Mouse (Mus musculus) MN1 (cell line): ENCODE measurements around the gene Tmem268.

Source experiments
- DNase-seq: peaks from one replicate; pipeline ENCODE4 v3.0.0-alpha.2; 2016; ENCODE audit warnings: low spot score

Tmem268 gene

DNA sequence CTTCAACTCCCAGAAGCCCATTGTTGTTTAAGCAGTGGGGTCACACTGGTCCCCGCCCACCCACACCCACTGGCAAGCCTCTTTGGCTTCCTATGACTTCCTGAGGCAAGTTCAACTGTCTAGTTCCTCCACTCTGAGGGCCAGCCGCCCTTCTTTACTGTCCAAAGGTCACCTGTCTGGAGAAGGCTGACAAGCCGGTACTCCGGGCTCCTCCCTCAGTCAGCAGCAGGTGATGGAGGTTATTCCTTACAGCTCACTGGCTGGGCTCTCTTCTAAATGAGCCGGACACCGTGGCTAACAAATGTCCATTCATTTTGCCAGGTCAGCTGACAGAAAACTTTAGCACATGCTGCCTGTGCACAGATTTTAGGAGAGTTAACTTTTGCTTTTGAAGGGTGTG is 42.2 kb downstream of the Tmem268 start:
- DNase-seq, result no peak

DNA sequence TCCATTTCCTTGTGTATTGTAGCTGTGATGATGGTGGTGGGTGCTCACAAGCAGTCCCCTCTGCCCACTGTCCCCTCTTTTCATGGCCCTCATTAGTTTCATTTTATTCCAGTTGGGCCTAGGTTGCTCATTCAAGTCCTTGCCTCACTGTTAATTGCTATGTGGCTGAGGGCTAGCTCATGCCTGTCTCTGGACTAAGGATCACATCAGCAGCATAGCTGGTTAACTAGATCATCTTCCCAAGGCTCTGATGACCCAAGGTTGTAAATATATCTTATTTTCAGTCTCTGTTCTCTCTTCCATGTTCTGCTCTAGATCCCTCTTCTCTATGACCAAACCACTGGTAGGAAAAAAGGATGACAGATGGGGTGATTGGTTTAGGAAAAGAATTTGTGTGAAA is 42.7 kb downstream of the Tmem268 start:
- no peak for DNase-seq

DNA sequence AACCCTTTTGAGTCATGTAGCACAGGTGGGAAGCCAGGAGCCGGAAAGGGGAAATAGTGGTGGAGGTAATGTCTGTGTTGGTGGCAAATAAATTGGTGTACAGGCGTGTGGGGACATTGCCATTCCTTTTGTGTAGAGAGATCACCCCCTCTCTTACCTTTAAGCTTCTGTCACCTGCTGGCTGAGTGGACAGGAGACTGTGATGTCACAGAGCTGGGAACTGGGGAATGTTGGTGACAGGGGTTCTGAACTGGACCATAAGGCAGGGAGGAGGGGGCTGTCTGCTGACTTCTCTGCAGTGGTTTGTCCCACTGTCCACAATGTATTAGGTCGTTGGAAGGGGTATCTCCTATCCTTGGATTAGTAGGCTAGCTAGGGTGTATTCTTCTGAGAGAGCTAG is 46.4 kb downstream of the Tmem268 start, which contains the start of gene Gm11213:
Gene Gm11213 (minus strand): TSS at position 317 of the 400 bp plus-strand sequence.
- no peak for DNase-seq

DNA sequence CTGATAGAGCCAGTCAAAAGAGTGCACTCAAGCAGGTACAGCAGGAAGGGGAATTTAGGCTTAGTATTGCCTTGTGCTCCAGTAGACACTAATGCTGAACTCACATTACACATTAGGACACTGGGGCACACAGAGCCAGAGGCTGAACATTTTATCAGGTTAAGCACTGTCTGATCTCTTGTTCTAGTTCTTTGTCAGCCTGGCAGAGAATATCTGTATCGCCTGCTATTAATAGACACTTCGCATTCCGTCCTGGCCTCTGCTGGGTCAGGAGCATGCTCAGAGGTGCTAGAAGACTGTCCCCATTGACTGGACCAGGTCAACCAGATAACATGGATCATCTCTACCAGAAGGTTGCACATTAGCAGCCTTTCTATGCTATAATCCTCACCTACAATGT is 47.0 kb downstream of the Tmem268 start:
- no peak for DNase-seq

DNA sequence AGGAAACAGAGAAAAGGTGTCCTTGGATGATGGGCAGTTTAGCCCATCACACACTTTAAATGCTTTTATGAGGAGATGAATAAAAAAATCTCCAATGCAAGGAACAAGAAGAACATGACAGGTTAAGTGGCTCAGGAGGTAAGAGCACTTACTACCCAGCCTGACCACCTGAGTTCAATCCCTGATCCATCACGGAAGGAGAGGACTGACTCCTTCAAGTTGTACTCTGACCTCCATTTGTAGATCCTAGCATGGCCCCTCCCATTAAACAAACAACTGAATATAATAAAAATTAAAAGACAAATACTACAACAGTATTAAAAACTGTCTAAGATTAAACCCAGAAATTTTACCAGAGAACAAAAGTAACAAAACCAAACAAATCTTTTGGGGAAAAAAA is 47.4 kb downstream of the Tmem268 start:
- DNase-seq, result no peak

DNA sequence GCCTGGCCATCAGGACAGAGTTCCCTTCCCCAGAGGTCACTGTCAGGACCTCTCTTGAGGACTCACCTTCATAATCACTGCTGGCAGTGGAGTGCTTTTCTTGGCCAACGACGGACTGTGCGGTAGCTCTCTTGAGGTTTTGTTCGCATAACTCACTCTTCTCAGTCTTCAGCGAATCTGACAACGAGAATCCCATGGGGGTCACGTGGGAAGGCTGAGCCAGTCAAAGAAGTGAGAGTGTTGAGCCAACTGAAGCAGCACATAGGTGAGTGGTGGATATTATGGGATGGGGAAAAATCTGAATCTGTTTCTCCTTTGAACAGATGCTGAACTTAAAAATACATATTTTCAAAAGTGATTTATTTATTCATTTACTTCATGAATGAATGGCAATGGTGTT is 49.8 kb downstream of the Tmem268 start:
- DNase-seq, result no peak

DNA sequence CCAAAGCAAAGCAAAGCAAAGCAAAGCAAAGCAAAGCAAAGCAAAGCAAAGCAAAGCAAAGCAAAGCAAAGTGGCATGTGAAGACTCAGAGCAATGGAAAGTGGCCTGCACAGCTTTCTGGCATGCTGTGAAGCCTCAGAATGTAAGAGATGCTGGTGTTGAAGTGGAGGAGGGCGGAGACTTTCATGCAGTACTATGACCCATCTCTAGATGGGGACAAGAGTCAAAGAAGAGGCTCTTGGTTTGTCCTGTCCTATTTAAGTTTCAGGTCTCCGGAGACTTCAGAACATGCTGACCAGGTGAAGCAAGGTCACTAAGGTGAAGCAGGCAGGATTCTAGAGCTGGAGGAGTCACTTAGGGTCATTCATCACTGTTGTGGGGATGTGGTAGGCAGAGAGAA is 63.3 kb downstream of the Tmem268 start:
- DNase-seq, result no peak

DNA sequence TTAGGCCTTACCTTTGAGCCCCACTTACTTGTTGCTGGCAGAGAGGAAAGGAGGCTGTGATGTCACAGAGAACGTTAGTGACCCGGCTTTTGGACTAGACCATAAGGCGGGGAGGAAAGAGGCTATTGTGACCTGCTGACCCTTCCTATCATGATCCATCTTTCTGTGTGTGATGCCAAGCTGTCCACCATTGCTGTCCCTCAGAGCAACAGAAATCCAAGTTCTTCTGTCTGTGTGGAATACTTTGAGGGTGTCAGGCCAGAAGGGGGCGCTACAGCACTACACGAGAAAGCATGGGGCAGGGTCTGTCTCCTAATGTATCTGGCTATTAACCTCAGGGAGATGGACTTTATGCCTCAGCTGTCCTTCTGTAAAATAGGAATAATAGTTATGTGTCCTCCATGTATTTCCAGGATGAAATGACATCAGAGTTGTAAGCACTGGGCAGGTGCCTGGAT is 63.8 kb downstream of the Tmem268 start, which contains the start of gene Tex48:
Gene Tex48 (minus strand): TSS at position 51 of the 458 bp plus-strand sequence.
- DNase-seq, result no peak

DNA sequence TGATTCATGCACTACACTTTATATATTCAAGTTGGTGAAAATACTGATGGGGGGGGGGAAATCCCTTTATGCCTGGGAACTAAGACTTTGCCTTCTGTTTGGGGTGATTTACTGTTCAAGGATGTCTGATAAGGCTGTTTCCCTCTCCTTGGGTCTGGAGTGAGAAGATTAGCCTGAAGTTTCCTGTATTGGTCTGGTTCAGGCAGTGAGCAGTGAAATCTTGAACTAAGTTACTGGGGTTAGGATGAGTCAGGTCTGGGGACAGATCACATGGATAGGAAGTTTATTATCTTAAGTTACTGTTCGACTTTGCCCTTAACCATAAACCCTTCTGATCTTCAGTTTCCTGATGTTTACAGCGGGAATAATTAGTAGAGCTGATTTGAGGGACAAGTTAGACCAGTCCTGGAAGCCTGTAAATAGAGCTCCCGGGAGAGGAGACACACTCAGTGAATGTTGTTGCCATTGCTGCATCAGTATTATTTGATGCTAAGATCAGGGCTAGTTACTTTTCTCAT is 67.0 kb downstream of the Tmem268 start:
- no peak for DNase-seq

DNA sequence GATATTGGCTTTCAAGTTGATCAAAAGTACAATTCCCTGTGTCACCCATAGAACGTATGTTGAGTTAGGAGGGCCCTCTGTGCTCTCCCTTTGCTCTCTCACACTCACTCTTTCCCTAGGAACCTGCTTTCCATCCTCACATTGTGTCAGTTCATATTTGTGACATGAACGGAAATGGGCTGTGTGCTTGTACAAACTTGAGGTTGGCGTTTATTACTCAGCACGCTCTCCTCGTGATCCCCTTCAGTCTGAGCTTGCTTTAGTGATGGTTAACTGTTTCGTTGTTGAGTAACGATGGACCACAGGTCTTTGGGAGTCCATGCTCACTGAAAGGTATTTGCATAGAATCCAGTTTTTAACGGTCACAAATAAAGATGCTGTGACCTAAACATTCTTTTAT is 68.5 kb downstream of the Tmem268 start:
- DNase-seq, result no peak

DNA sequence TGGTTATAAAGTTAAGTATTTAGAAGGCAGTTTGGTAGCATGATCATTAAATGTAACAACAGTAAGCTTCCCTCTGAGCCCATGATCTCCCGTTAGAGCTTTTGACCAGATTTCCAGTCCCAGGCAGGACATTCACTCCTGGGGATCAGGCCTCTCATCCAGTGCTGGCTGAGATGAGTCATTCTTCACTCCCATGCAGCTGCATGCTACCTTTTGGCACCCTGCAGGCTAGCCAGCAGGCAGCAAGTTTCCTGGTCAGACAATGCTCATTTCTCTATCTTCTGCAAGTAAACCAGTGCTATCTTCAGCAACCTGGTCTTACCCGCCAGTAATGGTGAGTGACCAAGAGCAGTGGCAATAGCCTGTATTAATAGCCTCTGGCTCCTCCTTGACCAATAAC is 74.6 kb downstream of the Tmem268 start:
- no peak for DNase-seq
